Mouse (Mus musculus) liver, embryonic 16.5 days (tissue): ENCODE measurements at regions not wholly inside any gene's neighbourhood (a gene's known extent, or its start where the extent isn't known, plus 50 kb on each side); places are given as distances from the start of the nearest gene placed in this dataset.

Experiments used
- ATAC-seq: fragments of 200-750 bp; cut with Nextera tagmentation; 2 replicates; pipeline ENCODE4 v1.8.0; 2017; ENCODE audit warnings: low read depth, mild to moderate bottlenecking, moderate number of reproducible peaks, moderate library complexity
- H3K27ac ChIP-seq: fragments of 300-500 bp; sonication (generic); 2 replicates; pipeline ENCODE4 v1.5.1; 2014; ENCODE audit warnings: mild to moderate bottlenecking, low read length
- H3K27me3 ChIP-seq: fragments of 300-500 bp; sonication (generic); 2 replicates; pipeline ENCODE4 v1.6.1; 2014; ENCODE audit warnings: low read depth, low read length, mixed read lengths; ENCODE audit not compliant: control insufficient read depth, insufficient read depth
- H3K36me3 ChIP-seq: fragments of 300-500 bp; sonication (generic); 2 replicates; pipeline ENCODE4 v1.6.1; 2014; ENCODE audit warnings: mild to moderate bottlenecking; ENCODE audit not compliant: control insufficient read depth, insufficient read depth
- H3K4me1 ChIP-seq: fragments of 300-500 bp; sonication (generic); 2 replicates; pipeline ENCODE4 v1.6.1; 2014; ENCODE audit warnings: low read depth, low read length, mixed read lengths; ENCODE audit not compliant: control insufficient read depth
- H3K4me2 ChIP-seq: fragments of 300-500 bp; sonication (generic); 2 replicates; pipeline ENCODE4 v1.6.1; 2014; ENCODE audit warnings: low read depth, low read length, mixed read lengths
- H3K4me3 ChIP-seq: fragments of 300-500 bp; sonication (generic); 2 replicates; pipeline ENCODE4 v1.5.1; 2014; ENCODE audit warnings: low read depth, mild to moderate bottlenecking, low read length
- H3K9ac ChIP-seq: fragments of 300-500 bp; sonication (generic); 2 replicates; pipeline ENCODE4 v1.6.1; 2014; ENCODE audit warnings: low read depth, low read length
- H3K9me3 ChIP-seq: fragments of 300-500 bp; sonication (generic); replicated peaks from 2 replicates; pipeline ENCODE4 v1.6.1; 2016; ENCODE audit warnings: low read length; ENCODE audit not compliant: control insufficient read depth
- WGBS: fragments of 180-500 bp; shearing (Covaris S2); extraction: QIAGEN DNeasy Blood & Tissue Kit; methylation state at CpG from one replicate; pipeline ENCODE4 v1.1.7; 2014; ENCODE audit not compliant: insufficient replicate concordance; 5-methylcytosine and 5-hydroxymethylcytosine counted together

DNA sequence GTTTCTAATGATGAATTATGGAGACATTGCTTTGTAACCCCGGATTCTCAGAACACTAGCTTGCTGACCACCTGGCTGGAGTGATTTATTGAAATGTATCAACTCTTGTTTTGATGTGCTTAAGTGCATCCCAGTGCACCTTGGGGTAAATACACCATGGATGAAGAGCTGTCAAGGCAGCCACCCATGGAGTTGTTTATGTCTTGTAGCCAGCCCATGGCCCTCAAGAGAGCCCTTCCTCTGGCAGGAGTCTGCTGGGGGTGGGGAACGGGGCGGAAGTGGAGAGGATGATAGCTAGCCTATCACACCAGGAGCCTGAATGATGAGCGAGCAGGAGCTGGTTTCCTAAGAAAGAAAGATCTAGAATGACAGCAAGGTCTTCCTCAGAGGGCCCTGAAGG, 128.6 kb upstream of the A1bg start:
- no peak overlapping the region for H3K27ac ChIP-seq
- no peaks in the 10 kb centered on the region for H3K9me3 ChIP-seq
- no peak overlapping the region for H3K9ac ChIP-seq
- no peak overlapping the region for H3K4me3 ChIP-seq
- no peak for ATAC-seq
- no peaks in the 10 kb centered on the region for H3K27me3 ChIP-seq
- H3K36me3 ChIP-seq: no peaks in the 10 kb centered on the region
- WGBS: 41% methylated on average over 4 of the region's 4 CpGs
- no peaks in the 10 kb centered on the region for H3K4me1 ChIP-seq
- no peak overlapping the region for H3K4me2 ChIP-seq

DNA sequence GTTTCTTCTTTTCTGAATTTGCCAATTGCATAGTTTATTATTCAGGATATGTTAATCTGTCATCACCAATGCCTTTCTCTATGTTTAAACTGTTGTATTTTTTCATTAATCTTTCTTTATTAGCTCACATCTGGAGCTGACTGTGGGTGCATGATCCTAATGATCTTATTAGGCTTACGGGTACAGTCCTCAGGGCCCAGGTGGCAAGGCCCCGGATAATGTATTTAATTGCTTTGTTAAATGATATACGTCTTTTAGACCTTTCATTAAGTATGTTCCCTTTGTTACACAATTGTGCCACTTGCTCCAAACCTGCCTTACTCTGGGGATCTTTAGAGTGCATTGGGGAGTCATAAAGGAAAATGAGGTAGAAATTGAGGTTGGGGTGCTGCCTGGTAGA, 86.7 kb upstream of the A1bg start:
- Histone ChIP-seq H3K4me3 (no peak overlapping the region), H3K27me3 (no peaks in the 10 kb centered on the region), H3K4me1 (no peaks in the 10 kb centered on the region), H3K27ac (no peak overlapping the region), H3K9me3 (no peaks in the 10 kb centered on the region), H3K36me3 (no peaks in the 10 kb centered on the region), H3K4me2 (no peak overlapping the region), H3K9ac (no peak overlapping the region)
- ATAC-seq: no peak
- WGBS: 72% methylated on average over 3 of the region's 3 CpGs

DNA sequence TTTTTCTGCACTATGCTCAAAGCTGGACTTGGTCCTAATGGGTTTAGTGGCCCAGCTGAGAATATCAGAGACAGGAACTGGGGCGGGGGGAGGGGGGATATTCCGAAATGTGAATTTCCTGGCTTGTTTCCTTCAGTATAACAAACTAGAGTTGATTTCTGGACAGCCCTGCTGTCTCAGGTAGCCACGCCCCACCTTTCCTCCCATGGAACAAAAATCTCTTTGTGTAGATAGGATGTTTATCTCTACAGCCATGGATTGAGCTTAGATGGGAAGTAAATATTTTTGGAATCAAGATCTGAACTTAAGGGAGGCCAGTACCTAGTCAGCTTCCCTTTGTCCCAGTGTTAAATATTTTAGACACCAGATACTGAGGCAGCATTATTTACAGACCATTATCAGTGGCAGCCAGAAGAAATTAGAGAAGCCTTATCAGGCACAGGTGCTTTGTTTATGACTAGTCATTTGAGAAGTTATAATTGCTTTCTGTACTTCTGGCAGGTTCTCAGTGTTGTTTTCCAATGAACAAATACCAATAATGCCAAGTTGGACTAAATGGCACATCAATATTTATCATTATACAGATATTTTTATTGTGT, 84.7 kb upstream of the A1bg start:
- 31% methylated on average over 3 of the region's 3 CpGs for WGBS
- no peaks in the 10 kb centered on the region for H3K9me3 ChIP-seq
- no peaks in the 10 kb centered on the region for H3K36me3 ChIP-seq
- H3K9ac ChIP-seq: no peak overlapping the region
- no peak overlapping the region for H3K4me2 ChIP-seq
- no peak overlapping the region for H3K4me3 ChIP-seq
- H3K27me3 ChIP-seq: no peaks in the 10 kb centered on the region
- no peak overlapping the region for H3K27ac ChIP-seq
- no peaks in the 10 kb centered on the region for H3K4me1 ChIP-seq
- no peak for ATAC-seq

DNA sequence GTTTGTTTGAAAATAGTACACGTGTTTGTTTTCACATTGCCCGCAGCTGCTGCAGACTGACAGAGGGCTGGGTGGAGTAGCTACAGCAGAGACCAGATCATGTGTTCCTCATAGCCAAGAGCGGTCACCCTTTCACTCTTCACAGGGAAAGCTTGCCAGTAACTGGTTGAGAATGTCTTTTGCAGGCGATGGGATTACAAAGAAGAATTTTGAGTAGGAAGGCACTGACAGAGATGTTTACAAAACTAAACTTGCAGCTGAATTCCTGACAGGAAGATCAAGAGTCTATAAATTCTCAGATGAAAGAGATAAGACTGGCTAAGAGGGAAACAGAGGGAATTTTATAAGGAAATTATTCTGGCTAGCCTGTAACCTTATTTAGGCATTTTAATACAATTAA, 83.8 kb upstream of the A1bg start:
- Histone ChIP-seq H3K9me3 (no peaks in the 10 kb centered on the region), H3K4me2 (no peak overlapping the region), H3K36me3 (no peaks in the 10 kb centered on the region), H3K27ac (no peak overlapping the region), H3K27me3 (no peaks in the 10 kb centered on the region), H3K4me1 (no peaks in the 10 kb centered on the region), H3K9ac (no peak overlapping the region), H3K4me3 (no peak overlapping the region)
- ATAC-seq: no peak
- WGBS: 49% methylated on average over 4 of the region's 4 CpGs

DNA sequence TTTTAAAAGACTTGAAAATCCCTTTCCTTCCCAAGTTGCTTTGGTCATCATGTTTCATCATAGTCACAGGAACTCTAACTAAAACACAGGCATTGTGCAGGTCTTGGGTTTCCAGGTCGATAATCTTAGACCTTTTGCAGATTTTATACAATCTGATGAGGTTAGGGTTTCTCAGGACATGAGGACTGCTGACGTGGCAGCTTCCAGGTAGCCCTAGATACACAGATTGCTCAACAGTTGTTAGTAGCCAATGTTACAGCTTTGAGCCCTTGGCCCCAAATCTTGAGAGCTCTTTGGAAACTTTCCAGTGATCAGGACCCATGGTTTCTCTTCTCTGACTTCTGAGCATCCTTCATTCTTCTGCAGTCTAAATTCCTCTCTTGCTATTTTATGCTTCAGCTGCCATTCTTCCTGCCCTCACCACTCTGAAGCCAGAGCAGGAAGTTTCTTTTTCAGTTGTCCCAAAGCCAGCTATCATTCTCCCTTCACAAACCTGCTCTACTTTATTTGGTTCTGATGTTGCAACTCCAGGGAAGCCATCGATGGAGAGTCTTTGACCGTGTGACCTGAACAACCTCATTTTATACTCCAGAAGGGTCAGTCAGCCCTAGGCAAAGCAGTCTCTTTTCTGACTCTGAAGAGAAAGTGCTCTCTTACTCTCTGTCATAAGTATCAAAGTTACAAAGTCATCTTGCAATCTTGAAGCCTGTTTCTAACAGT, 71.3 kb upstream of the A1bg start:
- ATAC-seq: no peak
- Histone ChIP-seq H3K27ac (no peak overlapping the region), H3K9me3 (no peaks in the 10 kb centered on the region), H3K27me3 (no peaks in the 10 kb centered on the region), H3K9ac (no peak overlapping the region), H3K4me3 (no peak overlapping the region), H3K4me2 (no peak overlapping the region), H3K36me3 (no peaks in the 10 kb centered on the region), H3K4me1 (no peaks in the 10 kb centered on the region)
- 48% methylated on average over 4 of the region's 4 CpGs for WGBS

DNA sequence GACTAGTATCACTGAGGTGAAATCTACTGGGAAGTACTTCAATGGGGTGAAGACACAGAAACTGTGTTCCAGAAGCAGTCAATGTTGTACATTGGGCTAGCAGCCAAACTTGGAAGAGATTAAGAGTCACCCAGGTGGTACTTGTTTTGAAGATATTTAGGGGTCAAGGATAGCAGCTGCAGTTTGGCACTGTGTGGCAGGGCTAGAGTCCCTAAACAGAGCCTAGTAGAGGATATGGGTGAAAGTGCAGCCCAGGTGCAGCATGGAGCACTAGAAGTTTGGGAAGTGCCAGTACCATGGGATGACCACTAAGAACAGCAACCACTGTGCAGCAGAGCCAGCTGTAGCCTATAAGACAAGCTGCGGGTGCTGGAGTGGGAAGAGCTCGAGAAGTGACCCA, 70.6 kb upstream of the A1bg start:
- Histone ChIP-seq H3K9me3 (no peaks in the 10 kb centered on the region), H3K27ac (no peak overlapping the region), H3K36me3 (no peaks in the 10 kb centered on the region), H3K27me3 (no peaks in the 10 kb centered on the region), H3K9ac (no peak overlapping the region), H3K4me2 (no peak overlapping the region), H3K4me1 (no peaks in the 10 kb centered on the region), H3K4me3 (no peak overlapping the region)
- ATAC-seq: no peak
- whole genome bisulfite sequencing: 68% methylated on average over 2 of the region's 2 CpGs

DNA sequence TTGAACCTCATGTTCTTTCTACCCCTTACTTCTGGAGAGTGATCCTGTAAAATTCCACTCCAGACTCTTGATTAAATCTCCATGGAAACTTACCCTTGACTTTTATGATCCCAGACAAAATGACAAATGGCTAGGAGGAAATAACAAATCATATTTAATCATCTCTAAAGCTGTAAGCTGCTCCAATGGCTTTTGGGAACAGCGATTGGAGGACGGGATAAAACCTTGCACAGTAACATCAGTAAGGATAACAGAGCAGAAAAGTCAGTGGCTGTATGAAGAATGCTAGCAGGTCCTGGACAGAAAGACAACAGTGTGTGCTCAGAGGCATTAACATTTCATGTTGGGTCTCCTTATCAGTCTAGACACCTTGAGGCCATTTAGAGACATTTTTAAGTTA, 59.8 kb upstream of the A1bg start:
- no peaks in the 10 kb centered on the region for H3K9me3 ChIP-seq
- no peaks in the 10 kb centered on the region for H3K27me3 ChIP-seq
- ATAC-seq: no peak
- no peak overlapping the region for H3K4me3 ChIP-seq
- H3K4me2 ChIP-seq: no peak overlapping the region
- no peaks in the 10 kb centered on the region for H3K4me1 ChIP-seq
- 54% methylated on average over 2 of the region's 2 CpGs for WGBS
- H3K27ac ChIP-seq: no peak overlapping the region
- no peak overlapping the region for H3K9ac ChIP-seq
- no peaks in the 10 kb centered on the region for H3K36me3 ChIP-seq
